Comparison of ENCODE assay signal across 26 mouse cellular contexts in the genomic region with DNA sequence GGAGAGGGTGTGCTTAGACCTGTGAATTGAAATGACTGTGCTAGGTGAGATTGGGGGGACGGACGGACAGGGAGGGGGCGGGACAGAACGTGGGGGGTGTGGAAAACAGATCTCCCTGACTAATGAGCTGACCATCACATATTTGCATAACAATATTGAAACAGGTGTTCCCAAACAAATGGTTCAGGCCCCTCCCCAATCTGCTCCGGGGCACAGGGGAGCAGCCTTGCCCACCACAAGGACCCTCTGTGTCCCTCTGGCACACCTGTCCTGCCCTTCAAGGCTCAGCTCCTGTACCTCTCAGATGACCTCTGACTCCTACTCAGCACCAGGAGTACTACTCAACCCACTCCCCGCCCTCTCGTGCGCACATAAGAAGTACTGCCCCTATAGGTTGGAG.
"Had no signal": no experiment of that assay in that cellular context is flagged by ENCODE, and none has a peak within 500 bp of the region (broad histone marks: within the 10 kb centered on the region; RNA-seq: fewer than 3 reads in every experiment).

No protein-coding gene starts in this region.

- H3K27me3 ChIP-seq: neural tube, embryonic 12.5 days; neural tube, embryonic 15.5 days had no signal

- ATAC-seq: liver, postnatal 0 days; lung, postnatal 0 days; midbrain, embryonic 13.5 days had no signal

- H3K9me3 ChIP-seq: limb, embryonic 12.5 days; limb, embryonic 15.5 days; megakaryocyte, embryonic 14.5 days; midbrain, embryonic 10.5 days; midbrain, embryonic 13.5 days; neural tube, embryonic 12.5 days; neural tube, embryonic 15.5 days had no signal

- H3K4me2 ChIP-seq: limb, embryonic 12.5 days; limb, embryonic 15.5 days; liver, embryonic 11.5 days; lung, embryonic 14.5 days; midbrain, embryonic 13.5 days; neural tube, embryonic 12.5 days; neural tube, embryonic 15.5 days had no signal

- H3K4me3 ChIP-seq: layer of hippocampus, adult 2 months; left cerebral cortex, adult 2 months; limb, embryonic 12.5 days; limb, embryonic 15.5 days; megakaryocyte, embryonic 14.5 days; midbrain, embryonic 10.5 days; midbrain, embryonic 13.5 days; neural tube, embryonic 12.5 days; neural tube, embryonic 15.5 days had no signal

- H3K9ac ChIP-seq: limb, embryonic 12.5 days; limb, embryonic 15.5 days; liver, embryonic 14.5 days; liver, postnatal 0 days; lung, embryonic 14.5 days; midbrain, embryonic 13.5 days; neural tube, embryonic 12.5 days; neural tube, embryonic 15.5 days had no signal

- H3K27ac ChIP-seq: kidney, postnatal 0 days; layer of hippocampus, adult 2 months; left cerebral cortex, adult 2 months; limb, embryonic 12.5 days; limb, embryonic 15.5 days; liver, embryonic 14.5 days; macrophage; midbrain, embryonic 10.5 days; midbrain, embryonic 13.5 days; neural tube, embryonic 12.5 days; neural tube, embryonic 15.5 days; stomach, postnatal 0 days had no signal

- DNase-seq: kidney, postnatal 25 days; layer of hippocampus, postnatal 36 days; left cerebral cortex, postnatal 4 days; liver, postnatal 0 days; lung, embryonic 14.5 days; right cerebral cortex, adult 18-20 months; right cerebral cortex, postnatal 14 days; right cerebral cortex, postnatal 4 days; thymus, adult 2 months; thymus, postnatal 14 days; thymus, postnatal 4 days had no signal

- H3K36me3 ChIP-seq: limb, embryonic 12.5 days; limb, embryonic 15.5 days; midbrain, embryonic 10.5 days; midbrain, embryonic 13.5 days; neural tube, embryonic 12.5 days; neural tube, embryonic 15.5 days had no signal
